Mouse (Mus musculus) WW6 (cell line): ENCODE measurements around the gene Lce1i.

Source experiments
- DNase-seq: peaks from one replicate; pipeline ENCODE4 v3.0.0-alpha.2; 2013; ENCODE audit warnings: low read depth, low spot score

Lce1i gene

GRCm38 (mm10) chr3:92778799-92779198 is at the start of gene Lce1i:
Gene Lce1i (minus strand): TSS chr3:92778899.
- DNase-seq: no peak

- DNase-seq: no peak
Observed at GRCm38 (mm10) chr3:92827108-92827507, 48.4 kb upstream of the Lce1i start, which contains the start of gene Kprp. Gene Kprp (minus strand): TSS chr3:92827247.

- DNase-seq: no peak
Observed at GRCm38 (mm10) chr3:92825808-92826207, 47.1 kb upstream of the Lce1i start.

GRCm38 (mm10) chr3:92816036-92816435 is 37.3 kb upstream of the Lce1i start:
- DNase-seq: peak; percentile 9

- no peak for DNase-seq
Observed at GRCm38 (mm10) chr3:92815581-92815980, 36.9 kb upstream of the Lce1i start.

- DNase-seq: no peak
Observed at GRCm38 (mm10) chr3:92807791-92808190, 29.1 kb upstream of the Lce1i start, which contains the start of gene Lce1k. Gene Lce1k (minus strand): TSS chr3:92807891.

GRCm38 (mm10) chr3:92790414-92790813 is 11.7 kb upstream of the Lce1i start, which contains the start of gene Lce1j:
Gene Lce1j (minus strand): TSS chr3:92790514.
- DNase-seq: no peak

- no peak for DNase-seq
Observed at GRCm38 (mm10) chr3:92771573-92771972, 7.1 kb downstream of the Lce1i start.

- DNase-seq: no peak
Observed at GRCm38 (mm10) chr3:92764965-92765364, 13.7 kb downstream of the Lce1i start, which contains the start of gene Lce1h. Gene Lce1h (minus strand): TSS chr3:92765065.

GRCm38 (mm10) chr3:92753197-92753596 is 25.5 kb downstream of the Lce1i start:
- no peak for DNase-seq

GRCm38 (mm10) chr3:92752238-92752637 is 26.5 kb downstream of the Lce1i start, which contains the start of gene Lce1g:
Gene Lce1g (minus strand): TSS chr3:92752338.
- no peak for DNase-seq

- DNase-seq: no peak
Observed at GRCm38 (mm10) chr3:92738996-92739395, 39.7 kb downstream of the Lce1i start, which contains the start of gene Gm38119. Gene Gm38119 (minus strand): TSS chr3:92739096.
